Mouse (Mus musculus) splenic B cell, adult 2 months (primary cell): ENCODE data around the gene 4930507D05Rik.
A peak's percentile ranks its signal among the peaks of the same experiment; 100 is the strongest.
"Not testable (repeated sequence)": the region's sequence is repeated elsewhere in the genome, so short reads cannot be mapped to it uniquely, and the experiment has no call there.

Source experiments
- DNase-seq: peaks from one replicate; pipeline ENCODE4 v3.0.0-alpha.2; 2011; ENCODE audit warnings: low read depth, low spot score
- H3K27me3 ChIP-seq: 2 replicates; pipeline ENCODE4 v1.6.1; 2012; ENCODE audit warnings: mild to moderate bottlenecking, low read length, moderate library complexity, mixed read lengths; ENCODE audit not compliant: control insufficient read depth, poor library complexity, insufficient read depth, severe bottlenecking
- H3K36me3 ChIP-seq: 2 replicates; pipeline ENCODE4 v1.6.1; 2012; ENCODE audit warnings: mild to moderate bottlenecking, low read length, moderate library complexity, mixed read lengths; ENCODE audit not compliant: control insufficient read depth, poor library complexity, insufficient read depth, severe bottlenecking

Gene 4930507D05Rik

DNA sequence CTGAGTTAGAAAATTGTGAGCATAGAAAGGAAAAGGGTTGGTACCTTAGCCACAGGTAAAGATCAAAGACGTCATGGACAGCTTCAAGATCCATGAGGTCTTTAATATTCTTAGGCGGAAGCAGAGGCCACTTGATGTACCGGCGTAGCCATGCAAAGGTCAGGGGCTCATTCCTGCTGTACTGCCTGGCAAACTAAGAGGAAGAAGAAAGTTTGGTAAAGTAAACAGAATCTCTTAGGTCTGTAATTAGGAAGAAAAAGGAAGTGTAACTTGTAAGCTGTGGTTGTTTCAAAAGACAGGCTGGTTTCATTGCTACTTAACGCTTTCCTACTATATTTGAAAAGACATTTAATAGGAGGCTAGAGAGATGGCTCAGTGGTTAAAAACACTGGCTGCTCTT lies 18.9 kb upstream of the 4930507D05Rik start:
- H3K27me3 ChIP-seq, result no peaks in the 10 kb centered on the region
- DNase-seq, result no peak
- H3K36me3 ChIP-seq, result peaks cover 15% of the 10 kb centered on the region

DNA sequence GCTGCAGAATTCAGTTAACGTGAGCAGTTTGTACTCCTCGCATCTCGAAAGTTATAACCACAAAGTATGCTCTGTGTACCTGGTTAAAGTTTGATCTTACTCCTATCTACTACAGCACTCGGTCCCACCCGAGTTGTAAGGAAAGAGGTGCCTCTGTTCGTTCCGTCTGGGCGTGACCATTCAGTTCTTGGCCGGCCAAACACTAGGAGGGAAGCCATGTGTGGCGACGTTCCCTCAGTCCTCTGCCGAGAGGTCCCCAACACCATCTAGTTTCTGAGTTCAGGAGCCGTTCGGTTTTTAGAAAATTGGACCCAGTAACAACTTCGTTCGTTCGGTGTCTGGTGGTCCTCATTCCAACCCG lies 971 bp downstream of the 4930507D05Rik start:
- H3K36me3 ChIP-seq, result peaks cover 4% of the 10 kb centered on the region
- H3K27me3 ChIP-seq, result no peaks in the 10 kb centered on the region
- no peak for DNase-seq

DNA sequence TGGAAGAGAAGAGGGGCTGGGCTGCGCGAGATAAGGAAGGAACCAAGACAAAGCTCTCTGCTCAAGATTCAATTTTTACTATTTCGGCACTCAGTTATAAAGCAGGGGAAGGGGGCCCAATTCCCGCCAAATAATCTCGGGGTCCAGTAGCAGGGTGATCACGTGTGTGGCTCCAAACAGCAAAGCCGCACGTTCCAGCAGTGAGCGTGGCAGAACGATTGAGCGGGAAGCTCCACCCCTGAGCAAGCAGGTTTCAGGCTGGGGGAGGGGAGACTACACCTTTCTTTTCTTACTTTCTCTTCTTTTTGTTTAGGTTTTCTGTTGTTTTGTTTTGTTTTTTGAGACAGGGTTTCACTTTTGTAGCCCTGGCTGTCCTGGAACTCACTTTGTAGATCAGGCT lies 2.7 kb downstream of the 4930507D05Rik start:
- DNase-seq, H3K27me3 ChIP-seq, H3K36me3 ChIP-seq: not testable (repeated sequence)

DNA sequence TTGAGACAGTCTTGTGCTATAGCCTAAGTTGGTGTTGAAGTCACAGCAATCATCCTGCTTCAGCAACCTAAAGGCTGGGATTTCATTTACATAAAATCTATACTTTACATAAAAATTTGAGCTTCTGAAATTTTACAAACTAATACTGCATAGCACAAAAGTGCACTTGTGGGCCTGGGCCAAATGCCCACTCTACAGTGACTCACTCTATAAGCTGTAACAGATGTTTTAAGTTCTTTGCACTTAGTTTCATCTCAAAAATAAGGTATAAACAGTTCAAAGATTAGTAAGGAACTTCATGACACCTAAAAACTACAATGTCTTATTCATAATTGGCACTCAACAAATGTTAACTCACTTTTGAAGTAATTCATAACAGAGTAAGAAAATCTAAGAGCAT lies 12.0 kb downstream of the 4930507D05Rik start:
- Histone ChIP-seq H3K36me3 (peaks cover 8% of the 10 kb centered on the region), H3K27me3 (no peaks in the 10 kb centered on the region; the same call in 1 of the 2 replicates)
- no peak for DNase-seq

DNA sequence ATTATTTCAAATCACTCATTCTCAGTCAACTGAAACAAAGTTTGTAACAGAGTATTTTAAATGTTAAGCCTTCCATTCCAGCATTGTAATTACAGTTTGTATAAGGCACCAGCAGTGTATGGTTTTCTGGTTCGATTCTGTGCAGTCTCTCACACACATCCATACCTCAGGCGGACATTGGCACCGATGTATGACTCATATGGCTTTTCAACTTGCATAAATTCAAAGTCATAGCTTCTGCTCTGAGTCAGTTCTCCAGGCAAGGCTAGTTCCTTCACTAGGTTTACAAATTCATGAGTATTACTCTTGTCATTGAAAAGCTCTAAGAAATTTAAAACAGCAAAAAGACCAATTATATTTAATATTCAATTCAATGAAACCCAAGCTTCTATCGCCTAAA lies 20.4 kb downstream of the 4930507D05Rik start:
- H3K27me3 ChIP-seq, result no peaks in the 10 kb centered on the region
- no peak for DNase-seq
- no peaks in the 10 kb centered on the region; the same call in 1 of the 2 replicates for H3K36me3 ChIP-seq

DNA sequence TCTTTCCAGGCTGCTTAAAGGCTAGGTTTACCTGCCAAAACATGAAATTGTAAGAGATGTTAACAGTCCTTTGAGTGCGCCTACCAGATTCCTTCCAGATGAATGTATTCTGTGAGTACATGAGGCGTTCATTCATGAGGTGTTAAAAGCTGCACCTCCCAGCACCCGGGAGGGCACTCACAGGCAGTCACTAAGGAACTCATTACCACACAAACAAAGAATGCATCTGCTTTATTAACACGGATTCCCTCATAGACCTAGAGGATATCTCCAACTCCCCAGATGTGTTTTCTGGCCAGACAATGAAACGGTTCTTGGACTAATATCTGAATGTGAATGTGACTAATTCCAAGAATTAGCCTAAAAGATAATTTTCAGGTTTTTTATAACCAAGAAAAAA lies 21.8 kb downstream of the 4930507D05Rik start:
- no peak for DNase-seq
- H3K27me3 ChIP-seq, result no peaks in the 10 kb centered on the region
- H3K36me3 ChIP-seq, result peaks cover 5% of the 10 kb centered on the region; the same call in 1 of the 2 replicates

DNA sequence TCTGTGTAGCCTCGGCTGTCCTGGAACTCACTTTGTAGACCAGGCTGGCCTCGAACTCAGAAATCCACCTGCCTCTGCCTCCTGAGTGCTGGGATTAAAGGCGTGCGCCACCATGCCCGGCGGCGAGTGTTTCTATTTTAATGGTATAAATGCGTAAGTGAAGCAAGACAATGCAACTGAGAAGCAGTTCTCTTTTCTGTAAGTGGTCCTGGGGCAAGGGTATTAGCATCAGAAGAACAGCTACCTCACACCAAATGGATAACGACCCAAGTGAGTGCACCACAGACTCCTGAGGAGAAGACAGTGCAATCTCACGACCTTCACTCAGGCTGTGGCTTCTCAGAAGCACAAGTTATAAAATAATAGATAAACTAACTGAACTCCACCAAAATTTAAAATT lies 25.7 kb downstream of the 4930507D05Rik start:
- Histone ChIP-seq H3K36me3 (0 out of 2 replicates have a peak, but pooled peaks cover 5% of the 10 kb centered on the region), H3K27me3 (no peaks in the 10 kb centered on the region)
- DNase-seq, result no peak

DNA sequence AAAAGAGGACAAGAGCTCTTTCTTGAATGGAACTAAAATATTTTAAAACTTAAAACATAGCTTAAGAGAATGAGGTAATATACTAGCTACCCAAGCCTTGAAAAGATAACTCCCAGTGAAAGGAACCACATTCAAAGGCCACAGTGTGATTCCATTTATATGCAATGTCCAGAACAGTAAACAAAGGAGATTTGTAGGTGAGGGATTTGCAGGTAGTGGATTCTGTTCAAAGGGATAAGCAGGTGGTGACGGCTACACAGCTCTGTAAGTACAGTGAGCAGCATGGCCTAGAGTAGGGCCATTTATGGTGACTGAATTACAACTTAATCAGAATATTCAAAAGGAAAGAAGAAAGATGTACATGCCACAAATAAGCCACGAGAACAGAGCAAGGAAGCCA lies 27.7 kb downstream of the 4930507D05Rik start:
- no peak for DNase-seq
- Histone ChIP-seq H3K27me3 (no peaks in the 10 kb centered on the region), H3K36me3 (0 out of 2 replicates have a peak, but pooled peaks cover 5% of the 10 kb centered on the region)

DNA sequence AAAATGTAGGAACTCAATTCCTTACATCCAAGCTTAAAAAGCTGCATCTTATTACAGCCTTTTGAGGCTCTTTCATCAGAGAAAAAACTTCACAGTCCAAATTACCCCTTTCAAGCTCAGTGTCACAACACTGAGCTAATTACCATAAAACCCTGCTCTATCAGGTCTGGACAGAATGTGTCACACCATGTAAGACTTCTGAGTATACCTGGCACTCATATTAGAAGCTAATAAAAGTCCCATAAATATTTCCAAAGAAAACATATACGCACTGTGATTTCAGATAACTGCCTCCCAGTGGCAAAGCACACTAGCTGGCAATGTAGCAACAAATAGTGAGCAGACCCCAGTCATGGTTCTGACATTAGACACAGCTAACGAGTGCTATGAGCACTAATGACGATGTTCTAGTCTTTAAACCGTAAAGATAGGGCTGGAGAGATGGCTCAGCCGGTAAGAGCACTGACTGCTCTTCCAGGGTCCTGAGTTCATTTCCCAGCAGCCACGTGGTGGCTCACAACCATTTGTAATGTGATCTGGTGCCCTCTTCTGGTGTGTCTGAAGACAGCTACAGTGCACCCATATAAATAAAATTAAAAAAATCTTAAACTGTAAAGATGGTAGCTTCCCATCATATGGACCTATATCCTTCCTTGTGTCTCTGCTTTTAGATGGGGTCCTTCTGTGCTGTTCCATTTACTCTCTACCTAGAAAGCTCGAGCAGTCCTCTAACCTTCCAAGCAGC lies 32.0 kb downstream of the 4930507D05Rik start:
- H3K27me3 ChIP-seq, result no peaks in the 10 kb centered on the region
- H3K36me3 ChIP-seq, result no peaks in the 10 kb centered on the region
- no peak for DNase-seq

DNA sequence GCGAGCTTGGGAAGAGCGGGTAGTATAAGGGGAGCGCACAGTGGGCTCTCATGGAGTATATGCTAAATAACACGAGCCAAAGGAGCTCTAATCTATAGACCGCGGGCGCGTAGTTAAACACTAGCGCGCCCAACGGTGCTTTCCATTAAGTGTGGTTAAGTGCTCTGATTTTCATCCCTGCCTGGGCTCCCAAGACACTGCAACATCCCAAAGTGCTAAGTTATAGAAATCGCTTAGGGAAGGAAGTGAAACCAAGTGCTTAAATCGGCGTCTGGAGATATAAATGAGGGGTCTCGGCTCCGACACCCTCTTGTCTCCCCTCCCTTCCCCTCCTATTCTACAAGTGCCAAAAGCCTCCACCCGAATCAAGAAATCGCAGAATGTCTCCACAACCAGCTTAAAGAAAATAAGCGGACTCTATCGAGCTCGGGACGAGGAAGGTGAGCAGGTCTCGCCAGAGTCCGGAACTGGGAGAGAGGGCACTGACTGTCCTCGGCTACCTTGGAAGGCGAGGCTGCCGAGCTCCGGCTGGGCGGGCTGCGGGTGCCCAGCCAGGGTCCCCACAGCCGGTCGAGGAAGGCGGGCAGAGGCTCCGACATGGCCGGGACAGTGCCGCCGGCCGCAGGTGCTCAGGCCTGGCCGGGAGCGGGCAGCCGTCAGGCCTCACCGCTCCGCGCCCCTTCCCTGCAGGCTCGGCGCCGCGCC lies 36.7 kb downstream of the 4930507D05Rik start:
- peak; percentile 53 for DNase-seq

DNA sequence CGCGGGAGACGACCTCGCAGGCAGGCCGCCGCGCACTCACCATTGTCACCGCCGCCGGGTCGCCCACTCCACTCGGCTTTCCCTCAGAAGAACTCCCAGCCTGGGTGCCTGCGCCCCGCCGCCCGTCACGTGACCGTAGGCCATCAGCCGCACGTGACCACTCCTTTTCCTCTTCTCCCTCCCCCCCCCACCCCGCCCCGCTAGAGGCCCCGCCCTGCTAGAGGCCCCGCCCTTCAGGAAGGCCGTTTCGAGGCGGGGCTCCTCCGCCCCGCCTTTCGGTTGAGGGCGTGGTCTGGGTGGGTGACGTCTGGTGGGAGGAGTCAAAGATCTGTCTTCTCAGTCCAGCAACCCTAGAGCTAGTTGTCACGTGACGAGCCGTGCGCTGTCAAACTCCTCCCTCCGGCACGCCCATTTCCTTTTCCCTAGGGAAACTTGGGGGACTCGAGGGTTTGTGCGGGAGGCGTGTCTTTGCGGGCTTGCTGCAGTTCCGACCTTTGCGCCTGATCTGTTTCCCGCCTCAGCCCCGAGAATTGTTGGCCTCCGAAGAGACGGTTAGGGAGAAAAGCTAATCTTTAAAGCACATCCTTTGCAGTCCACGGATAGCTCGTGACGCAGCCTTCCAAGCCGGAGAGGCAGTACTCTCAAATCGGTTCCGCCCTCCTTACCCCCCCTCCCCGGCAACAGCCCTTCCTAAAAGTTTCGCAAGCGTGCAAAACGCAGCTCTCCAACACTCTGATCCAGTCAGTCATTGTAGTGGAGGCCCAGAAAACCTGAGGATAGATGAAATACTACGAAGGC lies 37.5 kb downstream of the 4930507D05Rik start, which contains the start of gene Vps26a:
Vps26a (minus strand) TSS at position 188 of the 798 bp plus-strand sequence.
- DNase-seq, result peak; percentile 99

More for the DNA sequence above, 36.7 kb downstream of the 4930507D05Rik start:
- H3K27me3 ChIP-seq, result no peaks in the 10 kb centered on the region
- 0 out of 2 replicates have a peak, but pooled peaks cover 4% of the 10 kb centered on the region for H3K36me3 ChIP-seq

DNA sequence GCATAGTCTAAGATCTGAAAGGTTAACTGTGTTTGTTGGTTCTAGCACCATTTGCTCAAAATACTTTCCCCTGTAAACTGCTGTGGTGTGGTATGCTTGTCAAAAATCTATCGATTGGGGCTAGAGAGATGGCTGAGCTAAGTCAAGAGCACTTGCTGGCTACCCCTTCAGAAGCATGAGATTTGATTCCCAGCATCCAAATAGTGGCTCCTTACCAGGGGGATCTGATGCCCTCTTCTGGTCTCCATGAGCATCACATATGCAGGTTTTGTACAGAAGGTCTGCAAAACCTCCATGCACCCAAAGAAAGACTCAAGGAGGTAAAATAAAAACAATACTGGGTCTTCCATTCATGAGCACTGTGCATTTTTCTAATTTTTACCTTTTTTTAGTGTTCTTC lies 39.0 kb downstream of the 4930507D05Rik start:
- no peaks in the 10 kb centered on the region for H3K27me3 ChIP-seq
- peak; percentile 73 for DNase-seq
- H3K36me3 ChIP-seq, result peaks cover 6% of the 10 kb centered on the region; the same call in 1 of the 2 replicates

More for the DNA sequence above, 37.5 kb downstream of the 4930507D05Rik start, which contains the start of gene Vps26a:
- H3K36me3 ChIP-seq, result 0 out of 2 replicates have a peak, but pooled peaks cover 4% of the 10 kb centered on the region
- H3K27me3 ChIP-seq, result no peaks in the 10 kb centered on the region

DNA sequence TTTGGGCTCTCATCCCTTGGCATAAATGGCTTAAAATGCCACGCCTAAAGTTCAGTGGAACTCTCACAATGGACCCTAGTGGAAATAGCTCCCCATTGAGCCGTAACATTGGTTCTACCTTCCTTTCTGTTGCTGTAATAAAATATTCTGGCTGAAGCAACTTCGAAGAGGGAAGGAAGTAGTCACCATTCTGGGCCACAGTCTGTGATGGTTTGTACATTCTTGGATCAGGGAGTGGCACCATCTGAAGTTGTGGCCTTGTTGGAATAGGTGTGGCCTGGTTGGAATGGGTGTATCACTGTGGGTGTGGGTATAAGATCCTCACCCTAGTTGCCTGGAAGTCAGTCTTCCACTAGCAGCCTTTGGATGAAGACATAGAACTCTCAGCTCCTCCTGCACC lies 42.4 kb downstream of the 4930507D05Rik start:
- peaks cover 23% of the 10 kb centered on the region for H3K36me3 ChIP-seq
- H3K27me3 ChIP-seq, result not testable (repeated sequence)
- DNase-seq, result peak; percentile 33

DNA sequence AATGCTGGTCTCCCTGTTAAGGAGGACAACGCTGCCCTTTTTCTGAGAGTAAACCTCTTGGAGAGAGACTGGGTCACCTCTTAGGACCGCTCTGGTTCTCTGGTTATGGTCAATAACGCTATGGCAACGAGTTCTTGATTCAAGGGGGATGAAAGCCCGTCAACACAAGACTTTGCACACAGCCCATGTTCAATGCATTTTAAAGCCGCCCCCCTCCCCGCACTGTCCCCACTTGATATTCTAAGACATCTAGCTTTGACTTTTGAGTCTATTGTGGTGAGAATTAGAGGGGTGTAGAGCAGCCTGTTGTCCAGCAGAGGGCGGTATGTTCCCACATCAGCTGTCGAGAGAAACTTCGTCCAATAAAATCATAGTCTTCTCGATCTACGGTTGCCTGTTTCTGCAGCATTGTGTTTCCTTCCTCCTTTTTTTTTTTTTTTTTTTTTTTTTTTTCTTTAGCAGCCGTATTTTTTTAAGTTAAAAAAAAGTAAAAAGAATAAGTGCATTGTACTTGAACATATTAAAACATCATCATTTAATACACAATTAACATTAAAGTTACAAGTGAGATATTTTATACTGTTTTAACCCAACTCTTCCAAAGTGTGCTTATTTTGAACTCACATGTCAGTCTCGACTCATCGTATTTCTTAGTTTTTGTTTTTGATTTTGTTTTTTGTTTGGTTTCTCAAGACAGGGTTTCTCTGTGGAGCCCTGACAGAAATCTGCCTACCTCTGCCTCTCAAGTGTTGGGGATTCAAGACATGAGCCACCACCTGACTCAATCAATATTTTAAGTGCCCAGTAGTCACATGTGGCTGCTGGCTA lies 51.0 kb downstream of the 4930507D05Rik start:
- DNase-seq, result peak; percentile 93
- Histone ChIP-seq H3K27me3 (no peaks in the 10 kb centered on the region), H3K36me3 (peaks cover 39% of the 10 kb centered on the region)
